Mouse (Mus musculus) lung, adult 18-20 months (tissue): ENCODE results near the gene Zscan4-ps2.
"Not testable (repeated sequence)": the region's sequence is repeated elsewhere in the genome, so short reads cannot be mapped to it uniquely, and the experiment has no call there.

ENCODE experiments used
- DNase-seq, 2 experiments: peaks; one replicate each; pipeline ENCODE4 v3.0.0; 2022; ENCODE audit warnings: mixed read lengths in 2 of 2

Gene Zscan4-ps2

DNA sequence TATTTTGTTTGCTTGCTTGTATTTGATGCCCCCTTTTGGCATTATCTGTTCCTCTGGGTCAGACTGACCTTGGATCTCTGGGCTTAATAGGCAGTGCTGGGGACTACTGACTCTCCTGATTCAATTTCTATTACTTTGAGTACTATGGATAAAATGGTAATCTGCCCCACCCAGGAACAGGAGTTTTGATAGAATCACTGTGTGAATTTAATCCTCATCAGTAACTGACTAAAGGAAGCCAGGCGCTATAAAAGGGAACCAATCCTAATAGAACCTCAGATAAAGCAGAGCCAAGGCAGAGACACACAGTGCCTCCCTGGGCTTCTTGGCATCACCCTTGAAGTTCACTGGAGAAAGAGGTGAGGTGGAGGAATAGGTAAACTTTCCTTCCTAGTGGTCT, at the start of gene Zscan4-ps2:
TSS of gene Zscan4-ps2 (plus strand) at position 301 of the 400 bp plus-strand sequence.
- DNase-seq = not testable (repeated sequence)
